Mouse (Mus musculus) erythroblast, embryonic 14.5 days (primary cell): Measurements from ENCODE around the gene Dlgap1.

Experiments used
- GATA1 ChIP-seq: IDR thresholded peaks from 2 replicates; pipeline ENCODE4 v1.6.1; 2012; ENCODE audit warnings: low read length, inconsistent platforms, mixed read lengths
- TAL1 ChIP-seq: IDR thresholded peaks from 3 replicates; pipeline ENCODE4 v1.6.1; 2012; ENCODE audit warnings: low read length, inconsistent platforms, mixed read lengths

GRCm38 (mm10) chr17:70605659-70606058 is 636.8 kb downstream of the Dlgap1 start:
- TF ChIP-seq GATA1 = no peak
- no peak for TF ChIP-seq TAL1
